Mouse (Mus musculus): Measurements from ENCODE around the gene Ankrd53.

DNA sequence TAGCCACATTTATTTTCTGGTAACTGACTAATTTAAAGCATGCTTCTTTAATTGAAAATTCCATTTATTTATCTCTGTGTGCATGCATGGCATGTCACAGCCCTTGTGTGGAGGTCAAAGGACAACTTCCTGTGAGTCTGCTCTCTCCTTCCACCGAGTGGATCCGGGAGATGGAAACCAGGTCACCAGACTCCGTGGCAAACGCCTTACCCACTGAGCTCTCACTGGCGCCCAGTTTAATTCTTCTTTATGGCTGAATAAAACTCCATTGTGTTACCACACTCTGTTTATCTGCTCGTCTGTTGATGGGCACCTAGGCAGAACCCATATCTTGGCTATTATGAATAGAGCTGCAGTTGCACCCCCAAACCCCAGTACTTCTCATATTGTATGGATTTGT, 39.9 kb upstream of the Ankrd53 start:
- TF ChIP-seq POLR2A (IDR thresholded peaks at IDR 0.05; ENCODE audit: insufficient read depth, low read length), result no peak
- no peak for TF ChIP-seq CTCF (IDR thresholded peaks at IDR 0.05; ENCODE audit: low read depth, low read length)

Measured in ES-Bruce4 (cell line).